Mouse (Mus musculus): ENCODE results near the gene Tspo2.

- peak; percentile 96 for TF ChIP-seq CTCF (IDR thresholded peaks at IDR 0.05)
- no peak for TF ChIP-seq EP300 (IDR thresholded peaks at IDR 0.05)
Measured at GRCm38 (mm10) chr17:48467395-48468231, 16.3 kb upstream of the Tspo2 start.

Data from lung, postnatal 0 days (tissue).